Mouse (Mus musculus): ENCODE measurements at regions not wholly inside any gene's neighbourhood (a gene's known extent, or its start where the extent isn't known, plus 50 kb on each side); places are given as distances from the start of the nearest gene placed in this dataset.

- Histone ChIP-seq H3K9ac (replicated peaks; ENCODE audit: low read length) (no peak overlapping the region), H3K27me3 (ENCODE audit: control insufficient read depth, insufficient read depth, low read length) (no peaks in the 10 kb centered on the region), H3K9me3 (ENCODE audit: control insufficient read depth, low read length) (no peaks in the 10 kb centered on the region), H3K4me2 (ENCODE audit: low read length) (no peak overlapping the region), H3K27ac (replicated peaks; ENCODE audit: low read depth, low read length) (no peak overlapping the region), H3K4me3 (replicated peaks; ENCODE audit: low read depth, low read length) (no peak overlapping the region), H3K4me1 (ENCODE audit: control insufficient read depth, insufficient read depth, low read length) (no peaks in the 10 kb centered on the region), H3K36me3 (ENCODE audit: control insufficient read depth, insufficient read depth, low read length) (no peaks in the 10 kb centered on the region)
- ATAC-seq (ENCODE audit: low FRiP score, low TSS enrichment) (no peak), DNase-seq (no peak)
- WGBS, result 87% methylated on average over 8 of the region's 8 CpGs
Observed at GRCm38 (mm10) chr19:56077491-56077890, 209.4 kb upstream of the Habp2 start.

GRCm38 (mm10) chr19:56086413-56087083 is 200.4 kb upstream of the Habp2 start:
- ATAC-seq (ENCODE audit: low FRiP score, low TSS enrichment), result no peak
- Histone ChIP-seq H3K9me3 (ENCODE audit: control insufficient read depth, low read length) (0 out of 2 replicates have a peak, but pooled peaks cover 11% of the 10 kb centered on the region), H3K27me3 (ENCODE audit: control insufficient read depth, insufficient read depth, low read length) (no peaks in the 10 kb centered on the region), H3K36me3 (ENCODE audit: control insufficient read depth, insufficient read depth, low read length) (no peaks in the 10 kb centered on the region), H3K4me2 (ENCODE audit: low read length) (no peak overlapping the region), H3K4me1 (ENCODE audit: control insufficient read depth, insufficient read depth, low read length) (no peaks in the 10 kb centered on the region), H3K27ac (replicated peaks; ENCODE audit: low read depth, low read length) (no peak overlapping the region), H3K9ac (replicated peaks; ENCODE audit: low read length) (no peak overlapping the region), H3K4me3 (replicated peaks; ENCODE audit: low read depth, low read length) (no peak overlapping the region)
- WGBS, result 96% methylated on average over 7 of the region's 7 CpGs
- DNase-seq, result no peak

- Histone ChIP-seq H3K4me2 (ENCODE audit: low read length) (no peak overlapping the region), H3K36me3 (ENCODE audit: control insufficient read depth, insufficient read depth, low read length) (no peaks in the 10 kb centered on the region), H3K4me1 (ENCODE audit: control insufficient read depth, insufficient read depth, low read length) (no peaks in the 10 kb centered on the region), H3K9ac (replicated peaks; ENCODE audit: low read length) (no peak overlapping the region), H3K9me3 (ENCODE audit: control insufficient read depth, low read length) (0 out of 2 replicates have a peak, but pooled peaks cover 11% of the 10 kb centered on the region), H3K27me3 (ENCODE audit: control insufficient read depth, insufficient read depth, low read length) (no peaks in the 10 kb centered on the region), H3K4me3 (replicated peaks; ENCODE audit: low read depth, low read length) (no peak overlapping the region), H3K27ac (replicated peaks; ENCODE audit: low read depth, low read length) (no peak overlapping the region)
- ATAC-seq (ENCODE audit: low FRiP score, low TSS enrichment) (no peak), DNase-seq (no peak)
- 90% methylated on average over 6 of the region's 6 CpGs for WGBS
Observed at GRCm38 (mm10) chr19:56087127-56087526, 199.8 kb upstream of the Habp2 start.

- no peak overlapping the region for H3K4me3 ChIP-seq (replicated peaks; ENCODE audit: low read depth, low read length)
- ATAC-seq (ENCODE audit: low FRiP score, low TSS enrichment), result no peak
Observed at GRCm38 (mm10) chr19:56089795-56090375, 197.1 kb upstream of the Habp2 start.

GRCm38 (mm10) chr19:56091581-56091980 is 195.4 kb upstream of the Habp2 start:
- Histone ChIP-seq H3K4me3 (replicated peaks; ENCODE audit: low read depth, low read length) (no peak overlapping the region), H3K27ac (replicated peaks; ENCODE audit: low read depth, low read length) (no peak overlapping the region), H3K4me1 (ENCODE audit: control insufficient read depth, insufficient read depth, low read length) (no peaks in the 10 kb centered on the region), H3K9me3 (ENCODE audit: control insufficient read depth, low read length) (no peaks in the 10 kb centered on the region), H3K27me3 (ENCODE audit: control insufficient read depth, insufficient read depth, low read length) (no peaks in the 10 kb centered on the region), H3K9ac (replicated peaks; ENCODE audit: low read length) (no peak overlapping the region), H3K4me2 (ENCODE audit: low read length) (no peak overlapping the region), H3K36me3 (ENCODE audit: control insufficient read depth, insufficient read depth, low read length) (no peaks in the 10 kb centered on the region)
- WGBS, result 95% methylated on average over 5 of the region's 5 CpGs
- ATAC-seq (ENCODE audit: low FRiP score, low TSS enrichment) (no peak), DNase-seq (no peak)

More at GRCm38 (mm10) chr19:56089795-56090375, 197.1 kb upstream of the Habp2 start:
- Histone ChIP-seq H3K27ac (replicated peaks; ENCODE audit: low read depth, low read length) (no peak overlapping the region), H3K27me3 (ENCODE audit: control insufficient read depth, insufficient read depth, low read length) (no peaks in the 10 kb centered on the region), H3K4me1 (ENCODE audit: control insufficient read depth, insufficient read depth, low read length) (no peaks in the 10 kb centered on the region), H3K9me3 (ENCODE audit: control insufficient read depth, low read length) (no peaks in the 10 kb centered on the region), H3K9ac (replicated peaks; ENCODE audit: low read length) (no peak overlapping the region), H3K4me2 (ENCODE audit: low read length) (no peak overlapping the region), H3K36me3 (ENCODE audit: control insufficient read depth, insufficient read depth, low read length) (no peaks in the 10 kb centered on the region)
- WGBS, result 96% methylated on average over 17 of the region's 17 CpGs
- no peak for DNase-seq

- WGBS, result 84% methylated on average over 6 of the region's 6 CpGs
- Histone ChIP-seq H3K4me2 (ENCODE audit: low read length) (no peak overlapping the region), H3K36me3 (ENCODE audit: control insufficient read depth, insufficient read depth, low read length) (no peaks in the 10 kb centered on the region), H3K27me3 (ENCODE audit: control insufficient read depth, insufficient read depth, low read length) (no peaks in the 10 kb centered on the region), H3K9ac (replicated peaks; ENCODE audit: low read length) (no peak overlapping the region), H3K4me3 (replicated peaks; ENCODE audit: low read depth, low read length) (no peak overlapping the region), H3K4me1 (ENCODE audit: control insufficient read depth, insufficient read depth, low read length) (no peaks in the 10 kb centered on the region), H3K9me3 (ENCODE audit: control insufficient read depth, low read length) (no peaks in the 10 kb centered on the region), H3K27ac (replicated peaks; ENCODE audit: low read depth, low read length) (no peak overlapping the region)
- ATAC-seq (ENCODE audit: low FRiP score, low TSS enrichment), result no peak
- no peak for DNase-seq
Observed at GRCm38 (mm10) chr19:56095873-56096272, 191.1 kb upstream of the Habp2 start.

- DNase-seq, result no peak
- Histone ChIP-seq H3K27ac (replicated peaks; ENCODE audit: low read depth, low read length) (no peak overlapping the region), H3K27me3 (ENCODE audit: control insufficient read depth, insufficient read depth, low read length) (no peaks in the 10 kb centered on the region), H3K4me3 (replicated peaks; ENCODE audit: low read depth, low read length) (no peak overlapping the region), H3K4me1 (ENCODE audit: control insufficient read depth, insufficient read depth, low read length) (no peaks in the 10 kb centered on the region), H3K36me3 (ENCODE audit: control insufficient read depth, insufficient read depth, low read length) (no peaks in the 10 kb centered on the region), H3K9ac (replicated peaks; ENCODE audit: low read length) (no peak overlapping the region), H3K9me3 (ENCODE audit: control insufficient read depth, low read length) (no peaks in the 10 kb centered on the region), H3K4me2 (ENCODE audit: low read length) (no peak overlapping the region)
- ATAC-seq (ENCODE audit: low FRiP score, low TSS enrichment), result no peak
- 85% methylated on average over 9 of the region's 9 CpGs for WGBS
Observed at GRCm38 (mm10) chr19:56099725-56100124, 187.2 kb upstream of the Habp2 start.

GRCm38 (mm10) chr19:56100131-56100872 is 186.6 kb upstream of the Habp2 start:
- DNase-seq, result no peak
- 74% methylated on average over 4 of the region's 4 CpGs for WGBS
- no peak overlapping the region for H3K4me3 ChIP-seq (replicated peaks; ENCODE audit: low read depth, low read length)

More at GRCm38 (mm10) chr19:56100131-56100872, 186.6 kb upstream of the Habp2 start:
- Histone ChIP-seq H3K36me3 (ENCODE audit: control insufficient read depth, insufficient read depth, low read length) (no peaks in the 10 kb centered on the region), H3K9me3 (ENCODE audit: control insufficient read depth, low read length) (no peaks in the 10 kb centered on the region), H3K27me3 (ENCODE audit: control insufficient read depth, insufficient read depth, low read length) (no peaks in the 10 kb centered on the region), H3K9ac (replicated peaks; ENCODE audit: low read length) (no peak overlapping the region), H3K4me2 (ENCODE audit: low read length) (no peak overlapping the region), H3K4me1 (ENCODE audit: control insufficient read depth, insufficient read depth, low read length) (no peaks in the 10 kb centered on the region), H3K27ac (replicated peaks; ENCODE audit: low read depth, low read length) (no peak overlapping the region)
- no peak for ATAC-seq (ENCODE audit: low FRiP score, low TSS enrichment)

Measured in midbrain, embryonic 14.5 days (tissue).